Mouse (Mus musculus) lung, postnatal 0 days (tissue): Measurements from ENCODE around the gene Pappa2.

ENCODE experiments used
- CTCF ChIP-seq: IDR thresholded peaks from 2 replicates; pipeline ENCODE4 v1.5.1; 2016; ENCODE audit warnings: antibody characterized with exemption, mild to moderate bottlenecking
- EP300 ChIP-seq: IDR thresholded peaks from 2 replicates; pipeline ENCODE4 v1.6.1; 2016; ENCODE audit warnings: antibody characterized with exemption, mild to moderate bottlenecking, control low read depth

GRCm38 (mm10) chr1:158953479-158954207 is 26.6 kb downstream of the Pappa2 start:
- TF ChIP-seq CTCF (peak; percentile 96), EP300 (no peak)
